Mouse (Mus musculus): ENCODE results near the gene Eef1a2. TPM values are rescaled to one million over a fixed set of nuclear protein-coding genes. Genes with fewer than 3 reads are reported as not detected.
"Not testable (repeated sequence)": the region's sequence is repeated elsewhere in the genome, so short reads cannot be mapped to it uniquely, and the experiment has no call there.

Eef1a2 gene
- polyA plus RNA-seq (2017; shearing (Covaris generic)) = not detected

DNA sequence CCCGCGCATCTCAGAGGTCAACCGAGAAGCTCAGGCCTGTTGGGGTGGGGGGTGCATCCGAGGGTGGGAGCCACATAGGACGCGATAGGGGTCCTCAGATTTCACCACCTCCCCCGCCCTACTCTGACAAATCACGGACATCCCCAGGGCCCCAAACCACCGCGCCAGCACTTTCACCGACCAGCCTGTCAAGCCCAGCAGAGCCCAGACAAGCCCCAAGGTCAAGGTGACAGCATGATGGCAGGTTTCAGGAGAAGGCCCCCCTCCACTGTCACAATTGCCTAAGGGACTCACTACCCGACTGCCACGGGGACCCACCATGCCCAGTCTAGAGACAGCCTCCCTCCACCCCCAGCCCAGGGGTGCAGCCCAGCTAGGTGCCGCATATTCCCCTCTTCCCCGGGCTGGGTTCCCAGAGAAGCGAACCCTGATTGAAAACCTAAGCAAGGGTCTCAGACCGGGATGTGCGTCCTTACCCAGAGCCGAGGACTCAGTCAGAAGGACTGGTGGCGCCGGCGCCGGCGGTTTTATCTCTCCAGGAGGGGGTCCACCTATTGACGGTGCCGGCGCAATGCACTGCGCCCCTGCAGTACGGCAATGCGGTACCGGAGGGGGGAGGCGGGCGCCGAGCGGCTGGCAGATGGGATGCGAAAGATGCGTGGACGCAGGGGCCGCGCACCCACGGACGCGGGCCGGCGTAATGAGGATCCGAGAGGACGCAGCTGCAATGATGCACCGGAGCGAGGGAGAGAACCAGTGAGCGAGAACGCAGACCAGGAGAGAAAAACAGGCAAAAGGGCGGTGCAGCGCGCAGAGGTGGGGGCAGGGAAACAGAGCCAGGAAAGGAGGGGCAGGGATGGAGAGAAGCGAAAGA, at the start of gene Eef1a2:
Eef1a2 (minus strand) TSS at position 767 of the 874 bp plus-strand sequence.
- no peak for ATAC-seq

DNA sequence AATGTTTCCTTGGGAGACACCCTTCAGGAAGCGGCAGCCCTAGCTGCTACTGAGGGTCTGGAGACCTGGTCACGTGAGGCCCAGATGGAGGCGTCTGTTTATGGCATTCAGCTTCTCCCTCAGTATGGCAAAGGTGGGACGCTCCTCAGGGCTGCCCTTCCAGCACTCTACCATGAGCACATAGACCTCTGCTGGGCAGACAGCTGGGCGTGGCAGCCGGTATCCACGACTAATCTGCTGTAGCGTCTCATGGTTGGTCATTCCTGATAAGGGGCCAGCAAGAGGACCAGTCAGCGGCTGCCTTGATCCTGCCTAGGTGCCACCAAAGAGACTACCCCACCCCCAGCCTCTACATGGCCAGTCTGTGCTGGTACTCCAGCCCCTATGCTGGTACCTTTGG, 49.3 kb upstream of the Eef1a2 start:
- no peak for ATAC-seq

DNA sequence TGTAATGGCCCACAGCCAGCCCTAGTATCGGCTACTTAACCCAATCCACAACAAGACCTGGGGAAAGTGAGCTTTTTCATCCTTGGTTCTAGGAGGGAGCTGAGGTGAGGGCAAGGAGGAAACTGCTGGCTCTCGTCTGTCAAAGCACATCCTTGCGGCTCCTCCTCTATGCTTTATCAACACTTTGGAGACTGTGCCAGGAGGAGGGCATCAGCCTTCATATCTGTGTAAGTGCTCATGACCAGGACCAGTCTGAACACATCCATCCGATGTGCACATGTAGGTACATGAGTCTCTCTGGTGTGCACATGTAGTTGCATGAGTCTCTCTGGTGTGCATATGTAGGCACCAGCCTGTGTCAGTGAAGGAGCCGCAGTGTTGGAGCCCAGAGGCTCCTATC, 48.9 kb upstream of the Eef1a2 start:
- ATAC-seq = no peak

DNA sequence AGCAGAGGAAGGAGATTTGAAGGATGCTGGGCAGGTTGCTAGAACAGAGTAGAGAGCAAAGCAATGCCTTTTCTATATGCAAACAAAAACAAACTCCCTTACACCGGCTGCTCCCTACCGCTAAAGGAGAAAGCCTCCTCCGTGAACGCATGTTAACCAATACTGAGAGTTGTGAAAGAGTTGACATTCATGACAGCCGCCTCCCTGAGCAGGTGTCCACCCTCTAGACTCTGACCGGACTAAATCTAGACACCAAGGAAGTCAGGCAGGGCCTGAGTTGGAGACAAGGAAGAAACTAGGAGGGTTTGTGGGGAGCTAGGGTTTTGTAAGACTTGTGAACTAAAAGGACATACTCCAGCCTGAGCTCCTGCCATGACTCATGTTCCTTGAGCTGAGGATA, 46.1 kb upstream of the Eef1a2 start:
- no peak for ATAC-seq

DNA sequence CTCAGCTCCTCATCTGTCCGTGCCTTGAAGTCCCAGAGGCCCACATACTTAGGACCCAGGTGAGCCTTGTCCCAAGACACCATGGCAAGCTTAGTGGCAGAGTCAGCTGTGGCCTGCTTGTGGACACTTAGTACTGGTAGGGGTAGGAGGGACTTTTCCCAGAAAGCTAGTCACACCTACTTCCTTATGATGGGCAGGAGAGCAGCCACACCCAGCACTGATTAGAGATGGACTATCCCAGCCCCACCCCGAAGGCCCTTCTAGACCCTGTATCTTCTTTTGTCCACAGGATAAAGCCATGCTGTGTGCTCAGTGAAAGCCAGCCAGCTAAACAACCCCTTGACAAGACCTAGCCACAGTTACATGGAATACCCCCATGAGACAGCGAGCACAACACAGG, 45.6 kb upstream of the Eef1a2 start, which contains the start of gene Ptk6:
Ptk6 (minus strand) TSS at position 368 of the 400 bp plus-strand sequence.
- ATAC-seq = no peak

DNA sequence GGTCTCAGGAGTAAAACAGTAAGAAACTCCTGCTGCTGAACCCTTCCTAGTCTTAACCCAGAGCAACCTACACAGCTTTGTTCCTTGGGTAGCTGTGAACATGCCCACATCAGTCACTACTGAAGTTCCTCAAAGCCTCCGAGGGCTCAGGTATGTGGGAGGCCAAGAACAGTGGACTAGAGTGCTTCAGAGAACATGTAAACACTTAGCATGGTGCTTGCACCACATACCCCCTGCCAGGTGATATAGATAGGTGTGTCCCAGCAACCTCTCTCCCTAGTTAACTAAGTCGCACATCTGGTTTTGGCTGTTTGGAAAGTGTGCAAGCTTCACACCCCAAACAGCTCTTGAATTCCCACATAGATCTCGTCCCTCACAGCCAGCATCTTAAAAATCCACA, 44.8 kb upstream of the Eef1a2 start:
- ATAC-seq = no peak

DNA sequence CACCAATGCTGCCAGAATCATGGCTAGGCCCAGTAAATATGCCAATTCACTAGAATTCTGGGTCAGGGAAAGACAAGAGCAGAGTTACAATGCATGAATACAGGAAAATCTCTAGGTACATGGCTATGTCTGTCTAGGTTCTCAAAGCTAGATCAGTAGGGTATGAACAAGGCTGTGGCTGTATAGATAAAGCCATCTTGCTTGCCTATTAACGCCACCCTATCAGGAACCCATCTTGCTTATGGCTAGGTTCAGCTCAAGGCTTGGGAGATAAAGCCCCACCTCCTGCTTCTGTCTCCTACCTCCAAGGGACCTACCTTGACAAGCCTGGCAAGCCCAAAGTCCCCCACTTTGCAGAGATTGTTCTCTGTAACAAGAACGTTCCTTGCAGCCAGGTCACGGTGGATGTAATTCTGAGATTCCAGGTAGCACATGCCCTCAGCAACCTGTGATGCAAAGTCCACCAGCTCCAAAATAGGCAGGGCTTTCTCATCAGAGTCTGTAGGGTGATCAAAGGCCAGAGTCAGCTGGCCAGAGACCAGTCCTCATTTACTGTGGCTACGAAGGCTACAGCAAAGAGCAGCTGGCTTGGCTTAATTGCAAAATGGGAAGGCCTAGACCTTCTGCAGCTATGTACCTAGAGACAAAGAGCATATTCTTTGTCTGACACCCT, 40.0 kb upstream of the Eef1a2 start:
- ATAC-seq = no peak

DNA sequence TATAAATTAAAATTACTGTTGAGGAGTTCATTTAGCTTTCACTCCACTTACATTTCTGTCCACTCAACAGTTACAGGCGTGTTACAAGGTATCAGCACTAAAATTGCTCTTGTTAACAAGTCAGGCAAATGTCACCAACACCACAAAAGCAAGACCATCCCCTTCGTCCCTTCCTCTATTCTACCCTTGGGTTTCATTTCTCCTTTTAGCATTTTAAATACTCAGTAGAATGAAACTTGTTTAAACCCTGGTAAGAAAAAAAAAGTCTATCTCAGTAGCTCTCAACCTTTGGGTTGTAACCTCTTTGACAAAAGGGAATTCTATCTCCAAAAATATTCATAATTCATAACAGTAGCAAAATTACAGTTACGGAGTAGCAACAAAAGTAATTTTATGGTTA, 36.2 kb upstream of the Eef1a2 start:
- ATAC-seq = no peak

DNA sequence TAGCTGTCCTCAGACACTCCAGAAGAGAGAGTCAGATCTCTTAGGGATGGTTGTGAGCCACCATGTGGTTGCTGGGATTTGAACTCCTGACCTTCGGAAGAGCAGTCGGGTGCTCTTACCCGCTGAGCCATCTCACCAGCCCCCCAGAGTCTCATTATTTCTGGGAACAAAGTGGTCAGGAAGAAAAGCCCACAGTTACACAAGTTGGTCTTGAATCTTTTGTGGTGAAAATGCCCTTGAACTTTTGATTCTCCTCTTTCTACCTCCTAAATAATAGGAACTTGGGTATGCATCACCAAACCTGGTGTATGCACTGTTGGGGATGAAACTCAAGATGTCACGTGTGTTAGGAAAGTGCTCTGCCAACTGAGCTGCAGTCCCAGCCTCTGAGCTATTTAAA, 35.1 kb upstream of the Eef1a2 start:
- ATAC-seq = no peak

DNA sequence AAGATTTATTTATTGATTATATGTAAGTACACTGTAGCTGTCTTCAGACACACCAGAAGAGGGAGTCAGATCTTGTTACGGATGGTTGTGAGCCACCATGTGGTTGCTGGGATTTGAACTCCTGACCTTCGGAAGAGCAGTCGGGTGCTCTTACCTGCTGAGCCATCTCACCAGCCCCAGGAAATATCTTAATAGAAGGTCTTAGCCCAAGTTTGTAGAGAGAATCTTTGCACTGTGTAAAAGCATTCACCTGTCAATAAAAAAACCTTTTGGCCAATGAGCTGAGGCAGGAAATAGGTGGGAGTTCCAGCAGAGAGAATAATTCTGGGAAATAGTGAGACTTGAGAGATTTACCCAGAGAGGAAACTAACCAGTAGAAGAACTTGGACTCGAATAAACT, 34.6 kb upstream of the Eef1a2 start:
- ATAC-seq = not testable (repeated sequence)

DNA sequence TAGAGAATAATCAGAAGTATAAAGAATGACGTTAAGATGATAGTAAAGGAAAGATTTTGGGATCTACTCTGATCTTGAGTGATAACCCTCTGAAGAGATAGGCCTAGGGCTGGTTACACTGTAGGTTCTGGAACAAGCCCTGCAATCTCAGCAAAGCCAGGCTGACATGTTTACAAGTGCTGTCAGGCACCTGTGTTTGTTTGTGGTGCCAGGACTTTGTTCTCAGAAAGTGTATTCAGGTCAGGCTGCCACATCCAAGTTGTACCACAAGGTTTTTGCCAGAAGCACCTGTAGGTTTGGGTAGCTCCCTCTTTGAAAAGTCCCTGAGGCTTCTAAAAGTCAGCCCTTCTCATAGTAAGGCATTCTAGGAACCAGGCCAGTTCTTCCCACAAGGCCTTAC, 32.5 kb upstream of the Eef1a2 start:
- ATAC-seq = no peak

DNA sequence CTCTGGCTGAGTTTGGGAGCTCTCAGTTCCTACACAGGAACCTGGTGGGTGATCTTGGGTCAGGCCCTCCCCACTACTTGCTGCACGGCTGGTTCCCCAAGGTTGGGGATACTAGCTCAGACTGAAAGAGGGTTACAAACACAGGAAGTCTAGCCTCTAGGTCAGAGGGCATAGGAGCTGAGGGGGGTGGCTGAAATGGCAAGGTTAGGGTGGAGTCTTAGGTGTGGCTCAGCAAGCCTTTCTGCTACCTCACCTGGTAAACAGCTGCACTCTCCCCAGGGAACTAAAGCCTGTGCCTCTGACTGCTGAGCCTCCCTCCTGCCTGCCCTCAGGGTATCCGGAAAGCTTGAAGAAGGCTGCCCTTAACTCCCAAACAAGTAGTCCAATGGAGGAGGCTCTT, 31.9 kb upstream of the Eef1a2 start:
- no peak for ATAC-seq

DNA sequence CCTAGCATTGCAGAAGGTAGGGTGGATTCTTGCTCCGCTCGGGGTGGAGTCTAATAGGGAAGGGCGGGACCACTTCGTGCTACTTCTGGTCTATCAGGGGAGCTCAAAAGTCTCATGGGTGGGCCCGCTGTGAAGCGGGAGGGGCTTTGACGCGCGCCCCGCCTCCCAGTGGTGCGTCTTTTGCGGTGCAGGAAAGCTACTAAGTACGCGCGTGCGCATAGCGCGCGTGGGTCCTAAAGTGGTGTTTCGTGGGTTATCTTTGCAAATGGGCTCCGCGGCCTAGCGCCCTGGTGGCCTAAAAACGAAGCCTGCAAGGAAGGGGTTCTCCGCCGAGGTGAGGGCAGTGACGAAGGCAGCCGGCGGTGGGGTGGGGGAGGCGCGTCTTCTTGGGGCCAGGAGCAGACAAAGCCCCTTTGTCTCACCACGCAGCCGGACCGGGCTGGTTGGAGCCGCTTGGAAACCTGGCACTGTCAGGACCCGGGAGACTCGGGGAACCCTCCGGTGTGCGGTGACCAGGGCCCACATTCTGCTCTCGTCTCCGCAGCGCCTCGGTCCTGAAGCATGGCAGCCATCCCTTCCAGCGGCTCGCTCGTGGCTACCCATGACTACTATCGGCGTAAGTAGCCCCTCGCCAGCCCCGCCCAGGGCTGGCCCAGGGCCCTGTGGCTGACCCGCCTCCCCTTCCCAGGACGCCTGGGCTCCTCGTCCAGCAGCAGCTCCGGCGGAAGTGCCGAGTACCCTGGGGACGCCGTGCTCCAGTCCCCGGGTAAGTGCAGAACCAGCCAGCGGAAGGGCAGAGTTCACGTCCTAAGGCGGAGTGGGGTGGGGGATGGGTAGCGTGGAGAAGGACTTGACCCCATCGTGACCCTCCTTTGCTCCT, 30.5 kb upstream of the Eef1a2 start, which contains the start of gene Ppdpf:
Ppdpf (plus strand) TSS at position 127 of the 880 bp plus-strand sequence.
- ATAC-seq = peak; percentile 92

DNA sequence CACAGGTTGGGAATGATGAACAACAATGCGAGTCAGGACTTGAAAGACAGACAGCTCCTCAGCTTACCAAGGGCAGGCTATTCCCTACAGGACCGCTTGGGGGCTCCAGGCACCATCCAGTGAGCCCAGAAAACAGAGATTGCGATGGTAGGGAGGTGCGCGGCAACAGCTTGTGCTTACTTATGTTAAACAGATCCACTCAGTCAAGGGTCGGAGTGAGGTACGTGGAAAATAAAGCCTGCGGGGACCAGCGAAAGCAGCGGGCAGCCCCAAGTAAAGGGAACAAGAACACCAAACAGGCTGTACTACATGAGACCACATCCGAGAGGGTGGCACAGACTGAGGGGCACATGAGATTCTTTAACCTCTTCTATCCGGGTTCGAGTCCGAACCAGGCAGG, 29.8 kb upstream of the Eef1a2 start:
- ATAC-seq = peak; percentile 73

DNA sequence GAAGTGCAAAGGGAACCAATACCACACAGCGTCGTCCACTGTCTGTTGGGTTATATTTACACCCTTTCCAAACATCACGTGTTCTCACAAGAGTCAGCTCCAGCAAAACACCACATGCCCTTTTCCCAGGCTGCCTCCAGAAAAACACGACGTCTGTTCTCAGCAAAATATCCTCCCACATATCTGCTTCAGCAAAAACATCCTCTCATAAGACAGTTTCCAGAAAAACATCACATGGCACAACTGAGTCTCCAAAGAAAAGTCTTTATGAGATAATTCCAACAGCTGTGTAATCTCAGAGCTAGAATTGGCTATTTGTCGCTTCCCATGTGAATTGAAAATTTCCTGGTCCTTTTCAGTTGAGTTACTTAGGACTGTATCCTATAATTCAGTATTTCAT, 24.1 kb upstream of the Eef1a2 start:
- no peak for ATAC-seq

DNA sequence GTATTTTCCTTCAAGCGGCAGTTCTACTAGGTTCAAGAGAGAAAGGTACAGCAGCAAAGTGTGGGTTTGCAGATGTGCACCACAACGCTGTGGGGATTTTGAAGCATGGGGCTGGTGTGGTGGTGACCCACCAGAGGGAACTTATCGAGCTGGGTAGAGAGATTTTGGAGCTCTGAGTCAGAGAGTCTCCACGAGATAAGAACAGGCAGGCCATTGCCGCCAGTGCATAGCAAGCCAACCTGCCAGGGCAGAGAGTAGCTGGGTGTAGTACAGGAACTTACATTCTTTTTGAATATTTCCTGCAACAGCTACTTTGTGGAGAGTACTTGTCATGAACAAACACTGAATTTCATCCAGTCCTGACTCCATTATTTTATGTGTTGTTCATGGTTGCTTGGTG, 21.7 kb upstream of the Eef1a2 start:
- ATAC-seq = no peak

DNA sequence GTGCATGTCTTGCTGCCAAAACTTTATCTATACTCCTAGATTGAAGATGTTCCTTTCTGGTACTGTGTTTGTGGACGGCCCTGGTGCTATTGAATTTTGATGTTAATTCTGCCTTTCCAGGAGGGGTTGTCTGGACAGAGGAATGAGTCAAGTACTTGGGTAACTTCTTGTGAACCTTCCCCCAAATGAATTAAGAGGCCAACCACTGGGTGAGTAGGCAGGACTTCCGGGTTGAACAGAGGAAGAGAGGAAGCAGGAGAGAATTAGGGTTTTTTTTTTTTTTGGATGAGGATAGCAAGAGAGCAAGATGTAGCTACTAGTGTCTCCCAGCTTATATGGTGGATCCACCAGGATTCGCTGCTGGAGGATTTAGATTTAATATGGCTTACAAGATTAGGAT, 21.2 kb upstream of the Eef1a2 start:
- no peak for ATAC-seq

DNA sequence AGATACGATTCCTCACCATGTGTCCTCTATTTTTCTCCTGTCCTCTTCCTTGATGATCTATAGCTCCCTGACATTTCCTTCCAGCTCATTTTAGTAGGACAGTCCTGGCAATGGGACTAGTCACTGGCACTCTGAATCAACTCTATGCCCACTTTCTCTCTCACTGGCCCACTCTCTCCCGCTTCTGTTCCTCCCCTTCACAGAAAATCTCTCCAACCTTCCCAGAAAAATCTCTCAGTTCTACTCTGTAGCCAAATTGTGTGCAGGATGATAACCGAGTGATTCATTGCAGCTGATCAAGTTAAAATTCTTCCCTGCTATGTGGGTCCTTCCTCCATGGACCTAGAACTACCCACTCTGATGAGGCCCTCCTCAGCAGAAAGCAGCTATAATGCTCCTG, 17.8 kb upstream of the Eef1a2 start:
- ATAC-seq = no peak

DNA sequence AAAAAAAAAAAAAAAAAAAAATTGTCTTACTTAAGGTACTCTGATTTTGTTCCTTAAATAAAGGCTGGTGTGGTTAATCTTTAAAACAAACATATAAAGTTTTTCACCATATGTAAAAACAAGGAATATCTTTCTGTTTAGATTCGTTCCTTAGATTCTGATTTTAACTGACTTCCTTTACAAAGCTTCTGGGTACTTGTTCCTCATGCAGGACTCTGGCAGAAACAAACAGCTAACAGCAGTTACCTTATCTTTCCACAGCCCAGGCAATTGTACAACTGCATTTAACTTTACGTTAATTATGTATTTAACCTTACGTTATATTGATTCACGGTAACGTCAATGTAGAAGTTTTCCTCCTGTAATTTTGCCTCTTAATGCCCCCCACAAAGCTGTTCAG, 9.7 kb upstream of the Eef1a2 start:
- ATAC-seq = no peak

DNA sequence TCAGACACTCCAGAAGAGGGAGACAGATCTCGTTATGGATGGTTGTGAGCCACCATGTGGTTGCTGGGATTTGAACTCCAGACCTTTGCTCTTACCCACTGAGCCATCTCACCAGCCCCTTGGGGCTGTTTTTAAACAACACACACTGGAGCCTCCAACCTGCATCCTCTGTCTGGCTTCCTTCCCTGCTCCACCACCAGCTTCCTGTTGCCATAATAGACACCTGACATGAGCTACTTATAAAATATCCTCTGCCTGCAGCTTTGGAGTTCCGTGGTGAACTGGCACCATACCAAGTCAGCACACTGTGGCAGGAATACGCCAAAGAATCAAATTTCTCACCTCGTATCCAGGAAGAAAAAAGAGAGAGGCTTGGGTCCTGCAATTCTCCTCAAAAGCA, 4.0 kb upstream of the Eef1a2 start:
- ATAC-seq = no peak

DNA sequence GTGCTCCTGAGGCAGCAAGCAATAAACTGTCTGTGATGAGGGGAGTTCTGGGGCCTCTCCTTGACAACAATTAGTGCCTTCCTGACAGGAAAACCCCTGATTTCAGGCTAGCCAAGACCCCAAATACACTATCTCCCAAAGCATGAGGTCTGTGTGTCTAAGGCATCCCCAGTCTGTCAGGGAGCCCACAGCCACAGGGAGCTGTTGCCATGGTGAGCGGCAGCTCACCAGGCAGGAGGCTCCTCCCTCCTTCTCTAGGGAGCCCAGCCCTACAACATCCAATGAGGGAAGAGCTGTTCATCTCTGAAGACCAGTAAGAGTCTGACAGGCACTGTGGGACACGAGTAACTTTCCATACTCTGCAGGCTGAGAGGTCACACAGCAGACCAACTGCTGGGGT, 3.0 kb upstream of the Eef1a2 start:
- ATAC-seq = no peak

DNA sequence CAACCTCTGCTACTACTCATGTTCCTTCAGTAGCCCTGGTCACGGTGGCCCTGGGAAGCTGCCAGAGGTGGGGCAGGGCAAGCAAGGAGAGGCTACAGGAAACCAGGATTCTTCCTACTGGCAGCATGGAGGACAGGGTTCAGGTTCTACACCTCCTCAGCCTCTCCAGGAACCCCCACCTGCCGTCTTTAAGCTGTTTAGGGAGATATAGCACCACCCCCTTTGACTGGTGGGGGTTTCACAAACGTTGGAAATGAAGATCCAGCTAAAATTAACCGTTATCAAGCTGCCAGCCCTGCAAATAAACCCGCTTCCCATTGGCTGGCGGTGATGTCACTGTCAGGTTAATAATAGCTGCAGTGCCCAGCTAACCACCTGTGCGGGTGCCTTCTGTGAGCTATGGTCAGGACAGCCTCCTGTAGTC, 2.3 kb upstream of the Eef1a2 start:
- ATAC-seq = no peak

DNA sequence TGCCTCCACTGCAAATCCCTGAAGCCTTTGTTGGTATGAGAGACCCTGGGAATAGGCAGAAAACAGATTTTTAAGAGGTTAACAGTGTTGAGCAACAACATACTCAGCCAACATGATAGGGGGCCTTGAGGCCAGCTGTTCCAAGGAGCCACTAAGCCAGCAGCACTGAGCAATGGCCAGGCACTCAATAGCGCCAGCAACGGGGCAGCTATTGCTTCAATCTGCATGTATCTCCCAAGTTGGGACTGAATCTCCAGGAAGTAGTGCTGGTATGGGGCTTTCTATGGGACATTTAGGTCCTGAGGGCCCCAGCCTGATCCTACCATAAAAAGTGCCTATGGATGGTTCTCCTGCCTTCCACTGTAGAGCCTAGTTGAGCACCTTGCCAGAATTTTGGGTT, 1.7 kb upstream of the Eef1a2 start:
- no peak for ATAC-seq
